Mouse (Mus musculus) MEL (cell line): ENCODE measurements around the gene Cbx4. TPM values are rescaled to one million over a fixed set of nuclear protein-coding genes. Genes with fewer than 3 reads are reported as not detected.

Experiments used
- DNase-seq: peaks from one replicate; pipeline ENCODE4 v3.0.0; 2011; ENCODE audit warnings: low read depth, low spot score
- H3K27ac ChIP-seq: 2 replicates; pipeline ENCODE4 v1.5.1; 2012; ENCODE audit warnings: low read depth, mild to moderate bottlenecking, control low read depth, low read length, moderate library complexity; ENCODE audit not compliant: control insufficient read depth
- H3K27me3 ChIP-seq, 2 experiments: fragments of 150-350 bp in 1 of 2; sonication (generic) in 1 of 2; 2 replicates each; pipeline ENCODE4 v1.6.1; 2012; ENCODE audit warnings: low read length in 2 of 2, mild to moderate bottlenecking in 2 of 2, improper control_type of control experiment in 1 of 2, moderate library complexity in 1 of 2; ENCODE audit not compliant: insufficient read depth in 2 of 2, control insufficient read depth in 1 of 2
- H3K36me3 ChIP-seq, 2 experiments: 2 replicates each; pipeline ENCODE4 v1.6.1; 2012 to 2014; ENCODE audit warnings: low read length in 2 of 2, improper control_type of control experiment in 1 of 2, inconsistent platforms in 1 of 2, mild to moderate bottlenecking in 1 of 2; ENCODE audit not compliant: insufficient read depth in 2 of 2, control insufficient read depth in 1 of 2
- H3K4me1 ChIP-seq, 2 experiments: fragments of 150-350 bp in 1 of 2; sonication (generic) in 1 of 2; 2 replicates each; pipeline ENCODE4 v1.6.1; 2012; ENCODE audit warnings: low read length in 2 of 2, improper control_type of control experiment in 1 of 2, mild to moderate bottlenecking in 1 of 2; ENCODE audit not compliant: insufficient read depth in 2 of 2, control insufficient read depth in 1 of 2
- H3K4me3 ChIP-seq, 2 experiments: fragments of 150-350 bp in 1 of 2; sonication (generic) in 1 of 2; 2 replicates each; pipeline ENCODE4 v1.5.1; 2012; ENCODE audit warnings: low read depth in 2 of 2, low read length in 2 of 2, mild to moderate bottlenecking in 2 of 2, moderate library complexity in 2 of 2, control low read depth in 1 of 2, improper control_type of control experiment in 1 of 2; ENCODE audit not compliant: control insufficient read depth in 1 of 2, insufficient read depth in 1 of 2
- H3K79me2 ChIP-seq: 2 replicates; pipeline ENCODE4 v1.6.1; 2012; ENCODE audit warnings: mild to moderate bottlenecking, low read length, moderate library complexity; ENCODE audit not compliant: control insufficient read depth, poor library complexity, insufficient read depth
- H3K9ac ChIP-seq: 2 replicates; pipeline ENCODE4 v1.6.1; 2012; ENCODE audit warnings: low read depth, mild to moderate bottlenecking, control low read depth, low read length, moderate library complexity; ENCODE audit not compliant: control insufficient read depth, poor library complexity, severe bottlenecking
- H3K9me3 ChIP-seq: fragments of 150-350 bp; sonication (generic); replicated peaks from 2 replicates; pipeline ENCODE4 v1.6.1; 2012; ENCODE audit warnings: mild to moderate bottlenecking, low read length, improper control_type of control experiment, moderate library complexity; ENCODE audit not compliant: insufficient read depth
- CHD1 ChIP-seq: IDR thresholded peaks from 2 replicates; pipeline ENCODE4 v1.6.1; 2012; ENCODE audit warnings: low read depth, mild to moderate bottlenecking, inconsistent platforms, low read length, improper control_type of control experiment
- CTCF ChIP-seq, 3 experiments: IDR thresholded peaks in 2 of 3; conservative IDR thresholded peaks in 1 of 3; 2 replicates each; pipeline ENCODE4 v1.5.1; 2011 to 2012; ENCODE audit warnings: low read length in 3 of 3, low read depth in 2 of 3, mild to moderate bottlenecking in 2 of 3, improper control_type of control experiment in 1 of 3, inconsistent platforms in 1 of 3, mixed read lengths in 1 of 3, moderate library complexity in 1 of 3; ENCODE audit not compliant: control insufficient read depth in 1 of 3, insufficient read depth in 1 of 3, poor library complexity in 1 of 3, severe bottlenecking in 1 of 3
- ELF1 ChIP-seq: IDR thresholded peaks from 2 replicates; pipeline ENCODE4 v1.6.1; 2014; ENCODE audit warnings: low read depth, mild to moderate bottlenecking, inconsistent platforms, low read length, improper control_type of control experiment, moderate library complexity
- ETS1 ChIP-seq: IDR thresholded peaks from 2 replicates; pipeline ENCODE4 v1.6.1; 2012; ENCODE audit warnings: low read depth, mild to moderate bottlenecking, inconsistent platforms, low read length, improper control_type of control experiment, moderate library complexity
- GABPA ChIP-seq: IDR thresholded peaks from 2 replicates; pipeline ENCODE4 v1.6.1; 2012; ENCODE audit warnings: low read depth, mild to moderate bottlenecking, inconsistent platforms, low read length, improper control_type of control experiment, moderate library complexity
- HCFC1 ChIP-seq: IDR thresholded peaks from 2 replicates; pipeline ENCODE4 v1.6.1; 2012; ENCODE audit warnings: low read depth, mild to moderate bottlenecking, inconsistent platforms, low read length, improper control_type of control experiment, moderate library complexity
- JUND ChIP-seq: IDR thresholded peaks from 2 replicates; pipeline ENCODE4 v1.6.1; 2011; ENCODE audit warnings: low read depth, mild to moderate bottlenecking, improper control_type of control experiment, low read length
- KAT2A ChIP-seq: conservative IDR thresholded peaks from 2 replicates; pipeline ENCODE4 v1.6.1; 2012; ENCODE audit warnings: low read depth, low read length, improper control_type of control experiment, inconsistent platforms
- MAX ChIP-seq: IDR thresholded peaks from 2 replicates; pipeline ENCODE4 v1.6.1; 2011; ENCODE audit warnings: low read length, improper control_type of control experiment
- MXI1 ChIP-seq: IDR thresholded peaks from 2 replicates; pipeline ENCODE4 v1.6.1; 2011; ENCODE audit warnings: mild to moderate bottlenecking, low read depth, low read length, improper control_type of control experiment
- MYC ChIP-seq: IDR thresholded peaks from 2 replicates; pipeline ENCODE4 v1.6.1; 2011; ENCODE audit warnings: low read depth, mild to moderate bottlenecking, low read length, improper control_type of control experiment, moderate library complexity
- NELFE ChIP-seq: IDR thresholded peaks from 2 replicates; pipeline ENCODE4 v1.6.1; 2011; ENCODE audit warnings: low read depth, low read length, improper control_type of control experiment
- POLR2A ChIP-seq, 2 experiments: IDR thresholded peaks; 2 replicates each; pipeline ENCODE4 v1.6.1; 2011 to 2012; ENCODE audit warnings: low read length in 2 of 2, mild to moderate bottlenecking in 2 of 2, control low read depth in 1 of 2, improper control_type of control experiment in 1 of 2, low read depth in 1 of 2, moderate library complexity in 1 of 2; ENCODE audit not compliant: control insufficient read depth in 1 of 2, insufficient read depth in 1 of 2, poor library complexity in 1 of 2
- POLR2AphosphoS2 ChIP-seq: IDR thresholded peaks from 2 replicates; pipeline ENCODE4 v1.6.1; 2011; ENCODE audit warnings: low read length, improper control_type of control experiment
- POLR2AphosphoS5 ChIP-seq: IDR thresholded peaks from 2 replicates; pipeline ENCODE4 v1.6.1; 2012; ENCODE audit warnings: low read depth, borderline replicate concordance, mild to moderate bottlenecking, inconsistent platforms, low read length, moderate library complexity, mixed read lengths
- RAD21 ChIP-seq: IDR thresholded peaks from 2 replicates; pipeline ENCODE4 v1.6.1; 2011; ENCODE audit warnings: mild to moderate bottlenecking, low read depth, low read length, improper control_type of control experiment
- RCOR1 ChIP-seq: IDR thresholded peaks from 2 replicates; pipeline ENCODE4 v1.6.1; 2012; ENCODE audit warnings: low read depth, mild to moderate bottlenecking, inconsistent platforms, low read length, improper control_type of control experiment
- SIN3A ChIP-seq: IDR thresholded peaks from 2 replicates; pipeline ENCODE4 v1.6.1; 2012; ENCODE audit warnings: low read length, improper control_type of control experiment, inconsistent platforms
- SMC3 ChIP-seq: IDR thresholded peaks from 2 replicates; pipeline ENCODE4 v1.6.1; 2011; ENCODE audit warnings: low read depth, low read length, improper control_type of control experiment
- TAL1 ChIP-seq: IDR thresholded peaks from 2 replicates; pipeline ENCODE4 v1.6.1; 2012; ENCODE audit warnings: mild to moderate bottlenecking, inconsistent platforms, low read length, moderate library complexity, mixed read lengths
- TBP ChIP-seq: IDR thresholded peaks from 2 replicates; pipeline ENCODE4 v1.8.0; 2011; ENCODE audit warnings: low read depth, low read length, improper control_type of control experiment
- UBTF ChIP-seq: IDR thresholded peaks from 2 replicates; pipeline ENCODE4 v1.6.1; 2012; ENCODE audit warnings: low read depth, mild to moderate bottlenecking, inconsistent platforms, low read length, improper control_type of control experiment, moderate library complexity, borderline replicate concordance; ENCODE audit not compliant: insufficient read depth
- USF1 ChIP-seq: IDR thresholded peaks from 2 replicates; pipeline ENCODE4 v1.6.1; 2014; ENCODE audit warnings: low read depth, mild to moderate bottlenecking, inconsistent platforms, low read length, improper control_type of control experiment, moderate library complexity
- USF2 ChIP-seq, 2 experiments: IDR thresholded peaks; 2 replicates each; pipeline ENCODE4 v1.6.1; 2011 to 2012; ENCODE audit warnings: improper control_type of control experiment in 2 of 2, low read length in 2 of 2, borderline replicate concordance in 1 of 2, inconsistent platforms in 1 of 2, low read depth in 1 of 2, mild to moderate bottlenecking in 1 of 2; ENCODE audit not compliant: insufficient read depth in 1 of 2
- ZKSCAN1 ChIP-seq: IDR thresholded peaks from 2 replicates; pipeline ENCODE4 v1.6.1; 2012; ENCODE audit warnings: low read depth, mild to moderate bottlenecking, inconsistent platforms, low read length, improper control_type of control experiment, moderate library complexity
- ZMIZ1 ChIP-seq: IDR thresholded peaks from 2 replicates; pipeline ENCODE4 v1.6.1; 2012; ENCODE audit warnings: low read depth, mild to moderate bottlenecking, inconsistent platforms, low read length, improper control_type of control experiment, moderate library complexity
- ZNF384 ChIP-seq: IDR thresholded peaks from 2 replicates; pipeline ENCODE4 v1.6.1; 2012; ENCODE audit warnings: low read depth, mild to moderate bottlenecking, inconsistent platforms, low read length, improper control_type of control experiment
- polyA plus RNA-seq, 2 experiments: library from polyadenylated mRNA; stranded (reverse) in 1 of 2; unstranded in 1 of 2; fragments of >175 nt in 1 of 2; fragments of >200 nt in 1 of 2; gene quantifications; 2 replicates each; pipeline versions ENCODE4 v1.2.1 to v1.2.4; 2012; ENCODE audit warnings: low replicate concordance in 2 of 2, low read depth in 1 of 2; ENCODE audit not compliant: insufficient read length in 2 of 2, insufficient read depth in 1 of 2, missing spikeins in 1 of 2
- total RNA-seq: library from RNA; depleted of rRNA; stranded (reverse); fragments of 300-350 nt; gene quantifications from 2 replicates; pipeline ENCODE4 v1.2.3, GENCODE M21; 2012

The Cbx4 gene
- total and polyA plus RNA-seq, 3 experiments: 8.0 to 22.6 TPM; not detected in 1

- Histone ChIP-seq H3K79me2 (no peaks in the 10 kb centered on the region), H3K36me3 (peaks cover 0 to 2% of the 10 kb centered on the region in 2 experiments; a peak in 1 of 4 replicates), H3K4me3 (no peak overlapping the region), H3K9ac (no peak overlapping the region), H3K4me1 (0 out of 4 replicates have a peak, but pooled peaks cover 0 to 7% of the 10 kb centered on the region in 2 experiments), H3K27ac (no peak overlapping the region), H3K9me3 (no peaks in the 10 kb centered on the region), H3K27me3 (no peaks in the 10 kb centered on the region)
- TF ChIP-seq GABPA (no peak), HCFC1 (no peak), USF1 (no peak), TAL1 (no peak), SIN3A (no peak), JUND (no peak), POLR2A (IDR thresholded peaks at IDR 0.05; ENCODE audit: control insufficient read depth in 1 of 2, insufficient read depth in 1 of 2, low read depth in 1 of 2, low read length in 2 of 2, poor library complexity in 1 of 2) (no peak), RCOR1 (no peak), ZNF384 (no peak), POLR2AphosphoS5 (no peak), USF2 (IDR thresholded peaks at IDR 0.05; ENCODE audit: borderline replicate concordance in 1 of 2, insufficient read depth in 1 of 2, low read depth in 1 of 2, low read length in 2 of 2) (no peak), ZMIZ1 (no peak), UBTF (no peak), ELF1 (no peak), SMC3 (no peak)
- no peak for DNase-seq
Measured at GRCm38 (mm10) chr11:119056301-119057211, 29.5 kb downstream of the Cbx4 start.

- H3K9me3 ChIP-seq: no peaks in the 10 kb centered on the region
- H3K4me1 ChIP-seq: 0 out of 4 replicates have a peak, but pooled peaks cover 0 to 7% of the 10 kb centered on the region in 2 experiments
- no peaks in the 10 kb centered on the region for H3K79me2 ChIP-seq
- no peaks in the 10 kb centered on the region for H3K27me3 ChIP-seq
- H3K36me3 ChIP-seq: peaks cover 0 to 2% of the 10 kb centered on the region in 2 experiments; a peak in 1 of 4 replicates
- no peak overlapping the region for H3K9ac ChIP-seq
- TF ChIP-seq POLR2A (IDR thresholded peaks at IDR 0.05; ENCODE audit: control insufficient read depth in 1 of 2, insufficient read depth in 1 of 2, low read depth in 1 of 2, low read length in 2 of 2, poor library complexity in 1 of 2): no peak
- TF ChIP-seq RCOR1: no peak
- no peak for TF ChIP-seq ZMIZ1
- no peak for TF ChIP-seq POLR2AphosphoS2
- TF ChIP-seq TAL1: no peak
- TF ChIP-seq CHD1: no peak
- no peak for TF ChIP-seq RAD21
- no peak for TF ChIP-seq NELFE
- no peak for TF ChIP-seq CTCF (IDR thresholded peaks at IDR 0.05 in 2 of 3, conservative IDR thresholded peaks at IDR 0.05 in 1 of 3; ENCODE audit: control insufficient read depth in 1 of 3, insufficient read depth in 1 of 3, low read depth in 2 of 3, low read length in 3 of 3, poor library complexity in 1 of 3, severe bottlenecking in 1 of 3)
- TF ChIP-seq MXI1: no peak
- TF ChIP-seq SMC3: no peak
- TF ChIP-seq USF1: no peak
- TF ChIP-seq KAT2A: no peak
- TF ChIP-seq ZKSCAN1: no peak
- no peak for TF ChIP-seq GABPA
- no peak for TF ChIP-seq MAX
- no peak for TF ChIP-seq TBP
- no peak for TF ChIP-seq ETS1
- TF ChIP-seq ZNF384: no peak
- TF ChIP-seq MYC: no peak
- TF ChIP-seq, all 39 proteins: peak for 0
- no peak for DNase-seq
- Histone ChIP-seq H3K27ac (no peak overlapping the region), H3K4me3 (no peak overlapping the region)
Measured at GRCm38 (mm10) chr11:119055571-119056131, 30.4 kb downstream of the Cbx4 start.
